Mouse (Mus musculus): ENCODE results near the gene Tssk3.
"Not testable (repeated sequence)": the region's sequence is repeated elsewhere in the genome, so short reads cannot be mapped to it uniquely, and the experiment has no call there.

Tssk3 gene

DNA sequence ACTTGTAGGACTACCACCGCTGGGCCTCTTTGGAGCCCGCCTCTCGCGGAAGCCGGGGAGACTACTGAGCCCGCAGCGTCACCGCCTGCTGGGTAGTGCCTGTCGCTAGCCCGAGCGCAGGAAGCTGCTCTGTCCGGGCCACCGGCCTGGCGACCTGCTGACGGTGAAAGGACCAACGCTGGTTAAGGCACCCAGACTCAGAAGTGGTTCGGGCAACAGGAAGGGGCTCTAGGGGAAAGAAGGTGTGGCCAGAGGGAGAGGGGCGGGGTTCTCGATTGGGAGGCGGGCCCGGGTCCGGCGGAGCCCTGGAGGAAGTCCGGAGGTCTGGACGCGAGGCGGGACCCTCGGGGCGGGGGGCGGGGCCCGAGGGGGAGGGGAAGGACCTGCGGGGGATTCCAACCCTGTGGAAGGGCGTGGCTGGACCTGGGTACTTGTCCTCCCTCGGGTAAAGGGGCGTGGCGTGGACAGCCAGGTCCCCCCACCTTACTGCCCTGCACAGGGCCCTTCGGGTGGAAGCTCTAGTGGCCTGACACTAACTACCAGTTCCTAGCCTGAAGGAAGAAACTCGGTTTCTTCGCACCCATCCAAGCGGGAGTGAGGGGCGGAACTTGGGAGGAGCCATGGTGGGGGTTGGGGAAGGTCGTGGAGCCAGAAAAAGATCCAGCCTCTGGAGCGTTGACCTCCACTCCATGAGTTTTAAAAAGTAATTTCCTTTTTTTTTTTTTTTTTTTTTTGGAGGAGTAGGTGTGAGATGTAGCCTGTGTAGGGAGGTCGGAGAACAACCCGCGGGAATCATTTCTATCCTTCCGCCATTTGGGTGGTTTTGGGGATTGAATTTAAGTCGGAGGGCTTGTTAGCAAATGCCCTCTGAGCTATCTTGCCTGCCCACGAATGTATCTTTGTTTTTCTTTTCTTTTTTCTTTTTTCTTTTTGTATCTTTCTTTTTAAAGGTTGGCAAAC, 10.1 kb upstream of the Tssk3 start:
- DNase-seq (ENCODE audit: extremely low spot score, low read depth, low spot score) = no peak

DNA sequence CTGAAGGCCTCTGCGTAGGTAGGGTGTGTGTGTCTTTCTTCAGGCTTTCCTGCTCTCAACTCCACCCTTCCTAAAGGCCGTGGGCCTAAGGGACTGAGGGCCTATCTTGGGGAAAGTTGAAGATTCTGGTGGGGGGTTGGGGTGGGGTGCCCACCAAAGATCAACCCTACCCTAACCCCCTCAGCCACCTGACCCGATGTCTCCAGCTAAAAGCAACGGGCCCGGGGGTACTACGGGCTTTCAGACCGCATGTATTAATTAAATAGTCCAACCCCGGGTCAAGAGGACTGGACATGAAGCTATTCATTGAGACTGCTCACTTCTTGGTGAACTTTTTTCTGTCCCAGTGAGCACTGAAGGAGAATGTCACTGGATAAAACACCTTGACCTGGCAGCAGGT, 9.2 kb upstream of the Tssk3 start:
- no peak for DNase-seq (ENCODE audit: extremely low spot score, low read depth, low spot score)

DNA sequence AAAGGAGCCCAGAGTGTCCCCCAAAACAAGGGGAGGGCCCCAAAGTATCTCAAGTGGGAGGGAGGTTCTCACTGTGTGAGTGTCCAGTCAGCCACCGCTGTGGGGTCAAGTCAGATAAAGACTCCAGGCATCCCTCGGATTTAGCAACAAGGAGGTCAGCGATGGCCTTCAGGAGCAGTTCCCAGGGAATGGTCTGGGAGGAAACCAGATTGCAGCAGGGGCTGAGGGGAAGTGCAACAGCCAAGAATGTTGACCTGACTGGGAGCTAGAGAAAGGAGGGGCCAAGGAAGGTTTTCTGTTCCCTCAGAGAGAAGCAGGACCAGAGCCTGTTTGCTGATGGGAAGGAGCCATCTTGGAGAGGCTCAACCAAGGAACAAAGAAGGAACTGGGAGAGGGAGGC, 8.1 kb upstream of the Tssk3 start:
- DNase-seq (ENCODE audit: extremely low spot score, low read depth, low spot score) = no peak

DNA sequence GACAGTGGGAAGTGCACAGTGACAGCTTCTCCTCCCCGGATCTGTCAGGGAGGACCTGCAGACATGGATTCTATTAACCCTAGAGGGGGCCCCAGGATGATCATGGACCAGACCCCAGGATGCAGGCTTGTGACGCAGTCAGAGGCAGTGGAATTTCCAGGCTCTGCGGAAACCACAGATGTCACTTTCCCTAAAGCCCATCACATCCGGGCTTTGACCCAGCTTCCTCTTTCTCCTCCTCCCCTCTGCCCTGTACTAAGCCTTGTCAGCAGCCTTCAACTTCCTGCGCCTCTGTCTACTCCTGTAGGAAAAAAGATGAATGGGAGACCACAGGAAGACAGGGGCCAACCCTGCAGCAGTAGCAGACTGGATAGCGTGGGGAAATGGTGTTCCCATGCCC, 5.8 kb upstream of the Tssk3 start:
- no peak for DNase-seq (ENCODE audit: extremely low spot score, low read depth, low spot score)

DNA sequence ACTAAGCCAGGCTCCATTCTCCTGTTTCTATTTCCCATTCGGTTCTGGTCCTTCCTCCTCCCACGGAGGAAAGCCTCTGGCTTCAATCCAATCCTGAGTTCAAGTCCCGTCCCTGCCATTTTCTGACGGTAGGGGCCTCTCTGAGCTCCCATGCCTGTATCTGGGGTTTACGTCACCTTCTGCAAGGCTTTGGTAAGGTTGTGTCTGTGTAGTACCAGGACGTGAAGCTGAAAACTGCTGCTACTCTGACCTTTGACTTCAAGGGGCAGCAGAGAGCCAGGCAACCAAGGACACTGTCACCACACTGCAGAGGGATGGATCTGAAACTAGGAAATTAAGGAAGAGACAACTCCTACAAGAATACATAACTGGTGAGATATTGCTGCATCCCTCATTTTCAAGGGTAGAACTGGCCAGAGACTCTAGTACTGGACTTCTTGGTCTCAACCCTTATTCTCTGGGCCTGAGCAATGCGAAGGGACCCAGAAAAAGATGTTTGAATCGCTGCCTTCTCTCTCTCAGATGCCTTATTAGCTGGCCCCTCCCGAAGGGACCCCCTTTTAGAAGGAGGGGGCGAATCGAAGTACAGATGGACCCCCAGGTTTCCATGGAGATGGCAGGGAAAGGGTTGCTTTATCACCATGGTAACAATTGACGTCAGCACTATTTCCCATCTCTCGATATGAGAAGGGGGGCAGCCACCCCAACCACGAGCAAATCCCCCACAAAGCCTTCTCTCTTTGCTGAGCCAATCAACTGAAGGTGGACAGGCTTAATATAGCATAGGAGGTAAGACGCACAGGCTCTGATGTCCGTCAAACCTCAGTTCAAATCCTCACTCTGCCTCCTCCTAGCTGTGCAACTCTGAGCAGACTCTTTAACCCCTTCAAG, 5.1 kb upstream of the Tssk3 start:
- no peak for DNase-seq (ENCODE audit: extremely low spot score, low read depth, low spot score)

DNA sequence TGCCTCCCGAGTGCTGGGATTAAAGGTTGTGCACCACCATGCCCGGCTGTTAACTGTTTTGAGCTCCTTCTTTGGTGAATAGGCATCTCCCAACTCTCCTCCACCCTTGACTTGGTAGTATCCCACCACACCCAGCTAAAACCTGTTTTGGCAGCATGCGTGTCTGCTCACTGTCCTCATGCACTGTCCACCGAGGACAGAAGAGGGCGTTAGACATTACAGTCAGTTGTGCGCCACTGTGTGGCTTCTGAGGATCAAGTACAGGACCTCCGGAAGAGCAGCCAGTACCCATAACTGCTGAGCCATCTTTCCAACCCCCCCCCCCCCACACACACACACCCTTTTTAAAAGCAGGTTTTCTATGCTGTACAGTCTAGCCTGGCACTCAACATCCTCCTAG, 3.9 kb upstream of the Tssk3 start:
- no peak for DNase-seq (ENCODE audit: extremely low spot score, low read depth, low spot score)

DNA sequence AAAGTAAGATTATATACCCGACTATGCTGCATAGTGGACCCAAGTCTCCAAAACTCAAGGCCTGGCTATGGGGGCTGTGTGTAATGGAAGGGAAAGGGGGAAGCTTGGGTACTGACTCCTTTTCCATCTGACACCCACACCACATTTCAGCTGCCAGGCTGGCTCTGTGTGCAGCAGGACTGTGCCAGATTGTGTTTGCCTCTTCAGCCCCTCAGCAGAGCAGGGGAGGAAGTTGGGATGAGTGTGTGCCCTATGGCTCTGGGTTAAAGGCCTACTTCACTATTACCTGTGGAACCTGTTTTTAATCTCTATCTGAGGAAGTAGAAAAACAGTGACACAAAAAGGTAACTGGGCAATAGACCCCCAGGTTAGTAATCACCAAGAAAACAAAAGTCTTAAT, 9.7 kb downstream of the Tssk3 start:
- no peak for DNase-seq (ENCODE audit: extremely low spot score, low read depth, low spot score)

DNA sequence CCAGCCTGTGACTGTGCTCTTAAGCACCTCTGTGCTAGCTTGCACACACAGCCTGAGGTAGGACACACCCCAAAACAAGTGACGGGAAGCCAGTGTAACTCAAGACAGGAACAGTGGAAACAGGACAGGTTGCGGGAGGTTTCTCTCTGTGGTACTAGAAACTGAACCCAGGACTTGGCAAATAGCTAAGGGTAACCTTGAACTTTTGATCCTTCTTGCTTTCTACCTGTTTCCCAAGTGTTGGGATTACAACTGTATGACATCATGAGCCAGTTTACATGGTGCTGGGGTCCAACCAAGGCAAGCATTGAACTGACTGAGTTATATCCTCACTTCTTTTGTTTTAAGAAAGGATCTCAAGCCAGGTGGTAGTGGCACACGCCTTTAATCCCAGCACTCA, 11.0 kb downstream of the Tssk3 start:
- DNase-seq (ENCODE audit: extremely low spot score, low read depth, low spot score) = no peak

DNA sequence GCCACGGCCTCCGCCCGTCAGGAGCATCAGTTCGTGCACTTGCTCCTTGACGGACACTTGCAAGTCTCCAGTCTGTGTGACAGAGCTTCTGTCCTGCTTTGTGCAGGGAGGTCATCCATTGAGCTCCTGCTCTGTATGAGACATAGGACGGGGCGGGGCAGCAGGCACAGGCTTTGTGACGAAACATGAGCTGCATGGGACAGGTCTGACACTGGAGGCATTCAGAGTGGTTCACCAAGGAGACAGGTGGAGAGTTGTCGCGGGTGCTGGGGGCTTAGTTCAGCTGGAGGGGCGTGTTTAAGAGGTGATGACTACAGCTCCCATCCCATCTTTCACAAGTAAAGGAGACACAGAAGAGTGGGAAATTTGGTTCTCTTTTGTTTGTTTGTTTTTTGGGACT, 14.8 kb downstream of the Tssk3 start:
- no peak for DNase-seq (ENCODE audit: extremely low spot score, low read depth, low spot score)

DNA sequence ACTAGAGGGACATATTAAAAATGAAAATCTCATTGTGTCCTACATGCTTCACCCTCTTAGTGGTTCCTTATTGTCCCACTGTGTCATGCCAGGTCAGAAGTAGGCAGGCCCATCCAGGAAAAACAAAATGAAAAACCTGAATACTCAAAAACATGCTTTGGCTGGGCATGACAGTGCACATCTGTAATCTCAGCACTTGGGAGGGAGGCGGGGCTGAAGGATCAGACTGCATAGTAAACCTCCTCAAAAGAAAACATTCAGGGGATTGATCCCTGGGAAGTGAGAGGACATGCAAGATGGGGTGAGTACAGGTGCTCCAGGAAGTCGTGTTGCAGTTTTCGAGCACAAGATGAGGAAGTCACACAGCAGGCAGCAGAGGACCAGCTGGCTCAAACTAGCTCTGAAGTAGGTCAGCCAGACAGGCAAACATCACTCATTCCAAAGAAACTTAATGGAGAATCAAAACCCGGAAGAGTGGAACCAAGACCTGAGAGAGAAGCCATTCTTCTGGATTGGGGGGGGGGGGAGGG, 26.5 kb downstream of the Tssk3 start:
- DNase-seq (ENCODE audit: extremely low spot score, low read depth, low spot score) = no peak

DNA sequence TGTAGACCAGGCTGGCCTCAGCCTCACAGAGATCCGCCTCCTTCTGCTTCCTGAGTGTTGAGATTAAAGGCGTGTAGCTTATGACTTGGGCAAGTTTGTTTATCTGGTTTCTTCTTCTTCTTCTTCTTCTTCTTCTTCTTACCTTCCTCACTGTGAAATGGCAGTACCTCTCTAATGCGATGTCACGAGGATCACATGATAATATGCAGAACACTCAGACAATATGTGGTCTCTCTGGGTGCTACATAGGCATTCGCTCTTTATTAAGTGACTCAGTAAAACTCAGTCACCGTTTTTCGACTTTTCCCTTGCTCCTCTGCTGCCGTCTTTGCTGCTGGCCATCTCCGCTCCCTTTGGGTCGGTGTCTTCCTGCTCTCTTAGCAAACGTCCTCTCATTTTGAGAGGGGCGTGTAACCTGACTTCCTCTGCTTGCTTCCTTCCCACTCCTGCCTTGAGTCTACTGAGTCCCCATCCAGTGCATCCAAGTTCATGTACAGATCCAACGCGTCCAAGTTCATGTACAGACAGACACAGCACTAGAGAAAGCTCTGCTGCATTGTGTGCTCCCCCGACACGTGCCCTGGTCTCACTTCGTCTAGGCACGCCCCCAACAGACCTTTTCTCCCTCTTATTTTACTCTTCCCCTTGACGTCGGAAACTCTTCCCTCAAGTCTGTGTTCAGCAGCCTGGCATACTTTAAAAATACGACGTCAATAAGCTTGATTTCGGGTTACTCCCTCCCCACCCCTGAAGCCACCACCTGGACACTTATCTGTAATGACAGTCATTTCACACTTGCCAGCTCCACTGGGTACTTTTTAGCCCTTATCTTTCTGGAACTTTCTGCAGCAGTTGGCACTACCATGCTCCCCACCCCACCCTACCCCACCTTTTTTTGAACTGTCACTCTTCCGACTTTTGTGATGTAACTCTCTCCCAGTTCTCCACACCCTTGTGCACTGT, 27.4 kb downstream of the Tssk3 start:
- no peak for DNase-seq (ENCODE audit: extremely low spot score, low read depth, low spot score)

DNA sequence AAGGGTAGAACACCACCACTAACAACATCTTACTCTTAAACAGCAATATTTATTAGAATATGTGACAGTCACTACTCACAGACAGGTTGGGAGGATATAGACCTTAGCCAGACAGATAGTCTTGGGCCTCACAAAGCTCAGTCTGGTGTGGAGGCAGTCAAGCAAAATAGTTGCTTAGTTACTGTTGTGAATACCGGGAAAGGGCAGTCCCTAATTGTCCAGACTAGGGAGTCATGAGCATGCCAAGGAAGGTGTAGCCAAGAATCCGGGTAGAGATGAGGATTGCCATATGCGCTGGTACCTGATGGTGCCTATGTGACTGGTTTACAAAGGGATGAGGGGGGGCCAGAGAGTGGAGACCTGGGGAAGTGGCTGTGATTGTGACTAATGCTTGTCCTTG, 28.7 kb downstream of the Tssk3 start:
- no peak for DNase-seq (ENCODE audit: extremely low spot score, low read depth, low spot score)

DNA sequence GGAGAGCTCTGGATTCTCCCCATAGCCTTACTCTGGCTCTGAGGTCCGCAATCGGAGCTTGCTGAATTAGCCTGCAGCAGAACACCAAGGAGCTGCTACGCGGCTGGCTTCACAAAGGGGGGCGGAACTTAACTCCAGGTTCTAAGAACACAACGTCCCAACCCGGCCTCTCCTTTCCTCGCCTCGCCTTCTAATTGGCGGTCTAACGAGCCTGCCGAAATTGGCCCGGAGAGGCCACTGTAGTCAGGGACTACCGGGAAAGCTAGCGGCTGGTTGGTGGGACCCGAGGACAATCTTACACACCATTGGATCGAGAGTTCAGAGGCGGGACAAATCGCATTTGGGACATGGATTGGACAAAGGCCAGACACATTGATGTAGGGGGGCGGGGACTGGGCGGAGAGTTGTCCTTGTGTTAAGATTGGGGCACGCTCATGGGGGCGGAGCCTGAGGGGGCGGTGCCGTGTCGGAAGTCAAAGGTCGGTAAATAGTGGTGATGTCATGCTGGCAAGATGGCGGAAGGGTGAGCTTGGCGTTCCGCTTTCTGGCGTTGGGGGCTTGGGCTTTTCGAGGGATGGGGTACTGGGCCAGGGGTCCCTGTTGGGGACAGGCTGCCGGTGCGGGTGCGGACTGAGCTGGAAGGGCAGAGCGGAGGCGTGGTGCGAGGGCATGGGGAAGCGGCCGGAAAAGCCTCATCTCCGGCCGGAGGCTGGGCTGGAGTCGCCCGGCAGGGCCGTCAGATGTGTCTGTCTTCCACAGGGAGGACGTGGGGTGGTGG, 29.4 kb downstream of the Tssk3 start, which contains the start of gene Bsdc1:
Gene Bsdc1 (plus strand): TSS at position 399 of the 778 bp plus-strand sequence.
- DNase-seq (ENCODE audit: extremely low spot score, low read depth, low spot score) = peak; percentile 98

DNA sequence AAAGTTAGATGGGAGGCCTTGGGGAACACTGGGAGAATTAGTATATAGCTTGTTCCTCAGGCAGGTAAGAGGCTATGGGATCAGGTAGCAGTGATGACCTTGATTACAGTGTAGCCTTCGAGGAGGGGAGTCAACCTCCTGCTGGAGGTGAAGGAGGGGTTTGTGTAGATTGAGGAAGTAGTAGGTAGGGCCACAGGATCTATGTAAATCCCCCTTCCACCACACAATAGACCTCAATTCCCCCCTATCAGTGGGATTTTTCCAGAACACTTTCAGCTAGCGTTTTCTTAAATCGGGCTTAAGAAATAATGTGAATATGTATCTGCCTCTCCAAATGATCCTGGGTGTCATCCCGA, 30.0 kb downstream of the Tssk3 start:
- DNase-seq (ENCODE audit: extremely low spot score, low read depth, low spot score) = peak; percentile 20

DNA sequence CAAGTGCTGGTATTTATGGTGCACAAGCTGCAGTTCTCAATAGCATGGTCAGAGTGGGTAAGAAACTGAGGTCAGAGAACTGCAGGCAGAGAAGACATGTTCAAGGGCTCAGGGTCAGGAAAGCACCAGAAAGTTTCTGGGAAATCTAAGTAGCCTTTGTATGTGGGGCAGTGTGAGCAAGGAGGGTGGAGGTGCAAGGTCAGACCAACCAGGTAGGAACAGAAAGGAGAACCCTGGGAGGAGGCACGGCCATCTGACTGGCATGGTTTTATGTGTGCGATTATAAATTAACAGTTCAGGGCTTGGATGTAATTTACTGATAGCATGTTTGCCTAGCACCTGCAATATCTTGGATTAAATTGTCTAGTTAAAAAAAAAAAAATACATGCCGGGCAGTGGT, 31.1 kb downstream of the Tssk3 start:
- no peak for DNase-seq (ENCODE audit: extremely low spot score, low read depth, low spot score)

DNA sequence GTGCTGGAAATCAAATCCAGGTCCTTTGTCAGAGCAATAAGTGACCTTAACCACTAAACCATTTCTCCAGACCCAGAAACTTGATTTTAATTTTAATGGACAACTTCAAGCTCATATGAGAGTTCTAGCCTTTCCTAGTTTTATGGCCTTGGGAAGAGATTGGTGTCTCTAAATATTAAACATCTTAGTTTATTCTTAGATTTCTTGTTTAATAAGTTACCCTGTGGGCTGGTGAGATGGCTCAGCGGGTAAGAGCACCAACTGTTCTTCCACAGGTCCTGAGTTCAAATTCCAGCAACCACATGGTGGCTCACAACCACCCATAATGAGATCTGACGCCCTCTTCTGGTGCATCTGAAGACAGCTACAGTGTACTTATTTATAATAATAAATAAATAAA, 33.5 kb downstream of the Tssk3 start:
- DNase-seq (ENCODE audit: extremely low spot score, low read depth, low spot score) = not testable (repeated sequence)

DNA sequence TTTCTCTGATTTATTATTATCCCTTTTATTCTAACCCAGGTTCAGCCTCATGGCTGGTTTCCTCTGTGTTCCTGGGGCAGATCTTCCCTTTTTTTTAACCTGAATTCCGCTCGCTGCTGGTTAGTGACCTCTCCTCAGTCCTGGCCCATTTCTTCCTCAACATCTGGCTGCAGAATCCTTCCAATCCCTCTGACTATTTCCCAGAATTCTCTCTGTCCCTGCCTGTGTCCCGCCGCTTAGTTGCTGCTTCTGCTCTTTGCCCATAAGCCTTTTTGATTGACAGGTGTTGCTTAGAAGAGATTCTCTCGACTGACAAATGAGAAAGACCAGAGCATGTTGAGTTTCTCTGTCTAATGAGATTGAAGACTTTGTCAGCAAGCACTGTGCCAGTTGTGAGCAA, 34.7 kb downstream of the Tssk3 start:
- no peak for DNase-seq (ENCODE audit: extremely low spot score, low read depth, low spot score)

DNA sequence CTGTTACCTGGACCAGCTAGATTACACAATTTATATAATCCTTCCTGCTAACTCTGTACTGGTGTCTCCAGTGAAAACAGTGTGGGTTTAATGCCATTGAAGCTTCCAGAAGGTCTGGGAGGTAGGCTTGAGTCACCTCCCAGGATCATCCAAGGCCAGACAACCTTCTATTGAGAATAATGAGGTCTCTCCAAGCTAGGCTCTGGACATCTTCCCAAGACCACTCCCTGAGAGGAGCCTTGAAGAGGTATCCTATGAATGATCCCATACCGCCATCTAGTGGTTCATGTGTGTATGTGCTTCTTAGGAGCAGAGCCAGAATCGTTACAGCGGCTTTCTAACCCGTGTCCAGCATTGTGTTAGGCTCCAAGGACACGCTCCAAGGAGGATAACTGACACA, 35.6 kb downstream of the Tssk3 start:
- DNase-seq (ENCODE audit: extremely low spot score, low read depth, low spot score) = peak; percentile 85

DNA sequence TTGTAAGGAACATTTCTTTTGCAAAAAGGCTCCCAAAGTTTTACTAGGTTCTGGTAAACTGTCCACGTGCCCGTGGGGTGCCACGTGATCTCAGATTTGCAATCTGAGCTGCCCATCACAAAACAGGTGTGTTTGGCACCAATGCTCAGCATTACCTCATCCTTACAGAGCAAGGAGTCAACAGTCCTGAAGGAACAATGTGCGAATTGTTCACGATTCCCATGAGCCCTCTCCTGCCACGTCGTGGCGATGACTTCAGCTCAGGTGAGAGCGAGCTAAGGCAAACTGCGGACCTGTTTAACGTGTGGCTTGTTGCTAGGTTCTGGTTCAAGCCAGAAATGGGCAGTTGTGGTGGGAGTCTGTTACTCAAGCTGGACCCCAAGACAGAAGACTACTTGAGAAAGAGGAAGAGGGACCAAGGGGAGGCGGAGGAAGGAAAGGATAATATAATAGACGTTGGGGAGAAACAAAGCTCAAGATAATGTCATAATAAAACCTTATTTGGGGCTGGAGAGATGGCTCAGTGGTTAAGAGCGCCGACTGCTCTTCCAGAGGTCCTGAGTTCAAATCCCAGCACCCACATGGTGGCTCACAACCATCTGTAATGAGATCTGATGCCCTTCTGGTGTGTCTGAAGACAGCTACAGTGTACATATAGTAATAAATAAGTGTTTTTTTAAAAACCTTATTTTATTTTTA, 39.2 kb downstream of the Tssk3 start:
- DNase-seq (ENCODE audit: extremely low spot score, low read depth, low spot score) = no peak
